Mouse (Mus musculus) cortical plate, adult 2 months (tissue): ENCODE measurements at regions not wholly inside any gene's neighbourhood (a gene's known extent, or its start where the extent isn't known, plus 50 kb on each side); places are given as distances from the start of the nearest gene placed in this dataset.

Experiments used
- H3K27ac ChIP-seq: fragments of 200-500 bp; 2 replicates; pipeline ENCODE4 v1.5.1; 2012; ENCODE audit warnings: low read length, control low read depth, inconsistent platforms; ENCODE audit not compliant: insufficient read depth
- H3K4me1 ChIP-seq: fragments of 200-500 bp; 2 replicates; pipeline ENCODE4 v1.6.1; 2011; ENCODE audit warnings: low read length; ENCODE audit not compliant: control insufficient read depth, insufficient read depth
- H3K4me3 ChIP-seq: fragments of 200-500 bp; 2 replicates; pipeline ENCODE4 v1.5.1; 2011; ENCODE audit warnings: mild to moderate bottlenecking, low read length, control low read depth; ENCODE audit not compliant: insufficient read depth
- CTCF ChIP-seq: fragments of 200-500 bp; IDR thresholded peaks from 2 replicates; pipeline ENCODE4 v1.5.1; 2011; ENCODE audit warnings: mild to moderate bottlenecking, control low read depth, low read length; ENCODE audit not compliant: insufficient read depth; ENCODE audit errors: extremely low read depth
- POLR2A ChIP-seq: fragments of 200-500 bp; IDR thresholded peaks from 2 replicates; pipeline ENCODE4 v1.6.1; 2011; ENCODE audit warnings: mild to moderate bottlenecking, low read length, control low read depth; ENCODE audit not compliant: insufficient read depth; ENCODE audit errors: extremely low read depth

DNA sequence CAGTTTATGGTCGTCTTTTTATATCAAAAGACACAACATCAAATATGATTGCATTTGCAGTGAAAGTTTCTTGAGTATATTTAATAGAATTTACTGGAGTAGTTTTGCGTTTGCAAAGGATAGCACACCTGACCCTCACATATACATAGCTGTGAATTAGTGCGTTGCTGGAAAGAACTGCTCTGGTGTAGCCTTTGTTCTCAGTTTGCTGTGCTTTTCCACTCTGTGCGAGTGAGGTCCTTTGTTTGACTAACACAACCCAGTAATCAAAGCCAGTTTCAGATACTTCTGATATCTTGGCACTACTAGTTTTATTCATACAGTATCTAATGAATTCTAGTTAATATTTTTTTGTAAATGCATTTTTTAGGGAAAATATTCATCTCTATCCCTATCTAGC lies 84.7 kb downstream of the Trim52 start:
- Histone ChIP-seq H3K4me1 (no peaks in the 10 kb centered on the region), H3K4me3 (no peak overlapping the region)
- TF ChIP-seq POLR2A = no peak
- TF ChIP-seq CTCF = no peak

DNA sequence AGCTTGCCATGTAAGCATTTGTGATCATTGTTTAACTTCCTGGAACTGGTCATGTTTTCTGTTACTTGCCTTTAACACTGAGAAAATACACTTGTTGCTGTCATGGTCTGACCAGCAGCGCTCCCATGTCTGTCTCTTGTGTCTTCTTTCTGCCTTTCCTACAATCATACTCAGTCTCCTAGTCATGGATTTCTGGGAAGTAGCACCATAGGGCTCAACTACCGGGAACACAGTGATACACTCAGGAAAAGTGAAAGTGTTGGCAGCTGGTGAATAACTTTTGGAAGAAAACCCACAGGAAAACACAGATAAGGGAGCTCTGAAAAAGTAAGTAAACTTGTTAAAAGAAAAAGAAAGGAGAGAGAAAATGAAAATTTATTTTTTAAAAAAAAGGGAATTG lies 87.6 kb downstream of the Trim52 start:
- Histone ChIP-seq H3K27ac (no peak overlapping the region), H3K4me3 (no peak overlapping the region), H3K4me1 (no peaks in the 10 kb centered on the region)
- no peak for TF ChIP-seq POLR2A

More for the DNA sequence above, 84.7 kb downstream of the Trim52 start:
- no peak overlapping the region for H3K27ac ChIP-seq

DNA sequence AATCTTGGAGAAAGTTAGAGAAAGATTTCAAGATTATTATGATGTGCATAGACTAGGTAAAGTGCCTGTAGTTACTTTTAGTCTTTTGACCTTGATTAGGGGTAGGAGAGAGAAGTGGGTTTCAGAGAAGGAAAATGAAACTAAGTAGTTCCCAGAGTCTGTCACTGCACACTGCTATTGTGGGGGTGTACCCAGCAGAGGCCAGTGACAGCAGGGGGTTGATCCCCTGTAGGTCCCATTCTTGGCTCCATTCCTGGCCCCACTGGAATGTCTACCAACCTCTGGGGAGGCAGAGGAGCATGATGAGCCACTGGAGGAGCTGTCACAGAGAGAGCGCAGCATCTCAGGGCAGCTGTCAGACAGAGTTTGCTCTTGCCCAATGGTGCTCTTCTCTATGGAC lies 88.1 kb downstream of the Trim52 start:
- no peaks in the 10 kb centered on the region for H3K4me1 ChIP-seq
- no peak overlapping the region for H3K27ac ChIP-seq
- no peak for TF ChIP-seq POLR2A
- TF ChIP-seq CTCF = no peak
- H3K4me3 ChIP-seq = no peak overlapping the region

DNA sequence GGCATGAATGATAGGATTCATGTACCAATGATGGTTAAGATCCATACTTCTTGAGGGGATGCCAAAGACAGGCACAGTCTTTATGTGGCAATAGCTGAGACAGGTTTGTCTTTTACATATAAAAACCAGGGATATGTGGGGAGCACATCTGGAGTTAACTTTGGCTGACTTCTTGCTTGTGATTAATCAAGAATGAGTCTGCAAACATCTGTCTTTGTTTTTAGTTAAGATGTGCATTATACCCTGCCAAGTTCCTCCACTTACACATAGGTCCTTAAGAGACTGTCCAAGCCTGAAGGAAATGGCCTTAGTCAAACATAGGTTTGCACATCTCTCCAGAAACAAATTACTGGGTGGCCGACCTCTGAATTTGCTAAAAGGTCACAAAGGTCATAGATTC lies 91.8 kb downstream of the Trim52 start:
- Histone ChIP-seq H3K4me3 (no peak overlapping the region), H3K4me1 (no peaks in the 10 kb centered on the region), H3K27ac (no peak overlapping the region)
- TF ChIP-seq CTCF = no peak
- no peak for TF ChIP-seq POLR2A

DNA sequence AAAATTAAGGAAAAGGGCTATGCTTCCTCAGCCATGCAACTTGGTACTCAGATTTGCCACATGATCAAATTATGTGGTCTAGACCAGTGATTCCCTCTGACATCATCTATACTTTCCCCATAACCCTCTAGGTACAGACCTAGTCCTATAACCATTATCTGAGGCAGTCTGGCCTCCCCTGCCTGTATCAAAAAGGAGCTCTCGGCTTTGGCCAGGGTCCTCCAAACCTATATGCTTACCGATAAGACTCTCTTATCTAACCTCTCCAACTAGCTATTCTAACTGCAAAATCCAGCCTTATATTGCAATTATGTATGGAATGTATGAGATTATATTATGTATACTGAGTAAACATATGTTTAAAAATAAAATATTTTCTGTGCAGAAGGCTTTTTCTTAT lies 93.1 kb downstream of the Trim52 start:
- no peak for TF ChIP-seq POLR2A
- TF ChIP-seq CTCF = no peak
- Histone ChIP-seq H3K27ac (no peak overlapping the region), H3K4me1 (no peaks in the 10 kb centered on the region), H3K4me3 (no peak overlapping the region)

DNA sequence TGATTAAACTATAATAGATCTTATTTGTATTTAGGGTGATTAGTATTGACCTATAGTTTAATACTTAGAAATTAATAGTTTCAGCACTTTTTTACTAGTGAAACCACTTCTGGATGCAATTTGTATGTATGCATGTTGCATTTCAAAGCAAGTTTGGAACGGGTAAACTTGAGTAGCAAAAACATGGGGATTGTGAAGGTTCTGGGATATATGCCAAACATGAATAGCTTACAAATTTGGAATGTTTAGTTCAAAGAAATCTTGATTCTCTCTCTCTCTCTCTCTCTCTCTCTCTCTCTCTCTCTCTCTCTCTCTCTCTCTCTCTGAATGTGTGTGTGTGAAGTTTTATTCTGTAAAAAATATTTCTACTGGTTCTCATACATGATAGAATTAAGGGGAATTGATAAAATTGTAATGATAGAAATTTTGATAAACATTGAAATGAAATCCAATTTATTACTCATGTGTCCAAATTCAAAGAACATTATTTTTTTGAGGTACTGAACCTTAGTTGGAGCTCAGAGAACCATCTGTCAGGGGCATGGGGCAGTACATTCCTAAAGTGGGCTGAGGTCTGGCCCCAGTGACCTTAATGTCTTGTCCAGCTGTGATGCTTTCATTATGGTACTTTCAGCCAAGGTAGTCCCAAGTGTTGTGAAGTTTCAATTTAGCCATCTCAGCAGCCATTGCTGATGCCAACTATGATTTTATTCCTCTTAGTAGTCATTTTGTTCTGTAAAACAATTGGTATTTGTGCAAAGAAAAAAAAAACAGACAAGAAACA lies 93.7 kb downstream of the Trim52 start:
- TF ChIP-seq CTCF = no peak
- no peak for TF ChIP-seq POLR2A
- H3K4me3 ChIP-seq = no peak overlapping the region
- no peak overlapping the region for H3K27ac ChIP-seq
- H3K4me1 ChIP-seq = no peaks in the 10 kb centered on the region

DNA sequence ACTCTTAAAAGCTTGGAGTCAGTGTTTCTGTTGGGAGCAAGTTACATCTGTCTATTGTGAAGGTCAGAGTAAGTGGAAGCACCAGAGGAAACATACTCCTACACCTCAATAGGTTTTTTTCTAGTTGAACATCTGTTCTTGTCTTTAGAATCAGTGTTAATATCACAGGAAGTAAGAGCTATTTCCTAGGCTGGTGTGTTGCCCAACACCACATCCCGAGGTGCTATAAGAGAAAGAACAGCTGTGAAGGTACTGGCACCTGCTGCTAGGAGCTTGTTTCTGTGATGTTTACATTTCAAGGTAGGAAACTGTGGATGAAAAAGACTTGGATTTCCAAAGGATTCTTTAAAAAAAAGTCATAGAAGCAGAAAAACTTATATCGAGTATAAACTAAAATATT lies 105.1 kb downstream of the Trim52 start:
- no peak overlapping the region for H3K4me3 ChIP-seq
- TF ChIP-seq POLR2A (no peak), CTCF (no peak)
- H3K27ac ChIP-seq = no peak overlapping the region
- H3K4me1 ChIP-seq = no peaks in the 10 kb centered on the region

DNA sequence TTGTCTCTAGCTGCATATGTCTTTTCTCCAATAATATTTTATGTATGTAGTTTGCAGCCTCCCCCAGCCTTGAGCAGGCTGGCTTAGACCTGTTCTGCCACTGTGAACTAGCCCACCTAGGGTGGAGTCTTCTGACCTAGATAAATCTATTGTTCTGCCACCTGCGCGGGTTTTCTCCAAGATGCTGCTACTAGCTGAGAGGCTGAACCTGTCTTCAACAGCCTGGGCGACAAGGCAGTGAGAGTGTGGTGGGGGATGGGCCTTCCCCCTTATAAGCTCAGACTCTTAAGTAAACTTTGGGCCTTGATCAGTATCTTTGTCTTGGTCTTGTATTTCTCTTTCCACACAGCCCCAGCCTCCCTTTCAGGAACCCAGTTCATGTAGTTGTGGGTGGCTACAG lies 111.7 kb downstream of the Trim52 start:
- H3K4me1 ChIP-seq = no peaks in the 10 kb centered on the region
- H3K4me3 ChIP-seq = no peak overlapping the region
- TF ChIP-seq POLR2A (no peak), CTCF (no peak)
- no peak overlapping the region for H3K27ac ChIP-seq

DNA sequence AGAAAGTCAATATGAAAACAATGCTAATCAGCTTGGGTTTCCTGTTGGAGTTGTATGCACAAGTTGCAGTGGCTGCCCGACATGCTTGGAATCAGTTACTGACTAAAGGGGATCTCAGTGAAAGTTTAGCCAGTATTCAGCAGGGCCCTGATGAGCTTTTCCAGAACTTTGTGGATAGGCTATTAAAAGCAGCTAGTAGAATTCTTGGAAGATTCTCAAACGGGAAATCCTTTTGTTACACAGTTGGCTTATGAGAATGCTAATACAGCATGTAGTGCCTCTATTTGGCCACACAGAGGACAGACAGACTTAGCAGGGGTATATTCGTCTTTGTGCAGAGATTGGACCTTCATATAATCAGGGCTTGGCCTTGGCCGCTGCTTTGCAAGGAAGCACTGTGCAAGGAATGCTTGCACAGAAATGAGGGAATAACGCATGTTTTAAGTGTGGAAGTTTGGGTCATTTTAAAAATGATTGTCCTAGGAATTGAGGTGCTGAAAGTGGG lies 113.3 kb downstream of the Trim52 start:
- no peak overlapping the region for H3K4me3 ChIP-seq
- no peak overlapping the region for H3K27ac ChIP-seq
- no peak for TF ChIP-seq POLR2A
- no peak for TF ChIP-seq CTCF
- H3K4me1 ChIP-seq = no peaks in the 10 kb centered on the region

DNA sequence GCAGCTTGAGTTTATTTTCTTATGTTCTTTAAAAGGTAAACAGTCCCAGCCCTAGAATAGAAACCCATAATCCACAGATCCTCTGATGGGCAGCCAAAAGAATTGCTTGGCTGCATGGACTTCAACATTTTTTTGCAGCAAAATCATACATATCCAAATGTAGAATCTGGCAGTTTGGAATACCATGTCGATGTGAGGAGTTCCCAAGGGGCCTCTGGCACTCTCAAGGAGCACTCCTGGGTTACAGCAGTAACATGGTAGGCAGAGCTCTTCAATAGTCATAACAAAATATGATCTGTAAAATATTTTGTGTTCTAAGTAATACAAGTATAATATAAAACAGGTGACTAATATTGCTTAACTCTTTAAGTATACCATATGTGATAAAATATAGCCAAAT lies 119.4 kb downstream of the Trim52 start:
- Histone ChIP-seq H3K4me3 (no peak overlapping the region), H3K4me1 (no peaks in the 10 kb centered on the region), H3K27ac (no peak overlapping the region)
- TF ChIP-seq CTCF (no peak), POLR2A (no peak)
